Mouse (Mus musculus) layer of hippocampus, postnatal 10 days (tissue): ENCODE measurements around the gene Sh3gl3. TPM values are rescaled to one million over a fixed set of nuclear protein-coding genes. Genes with fewer than 3 reads are reported as not detected.

Source experiments
- total RNA-seq, 2 experiments: library from RNA; stranded (reverse); gene quantifications; 2 replicates each; pipeline ENCODE4 v1.2.3; 2021

The Sh3gl3 gene
- total RNA-seq, 2 experiments from 2014 or later: 55.0 to 57.0 TPM

Other genes with a start within 250 kb of the Sh3gl3 start
- gene Hdgfl3, start 239.4 kb upstream of the Sh3gl3 start, total RNA-seq: 10 to 100 TPM; 70.0 to 74.6 TPM
- gene Bnc1, start 181.5 kb upstream of the Sh3gl3 start, total RNA-seq: not detected
- 1 to 10 TPM; 2.4 to 2.6 TPM for gene Adamtsl3, start 161.9 kb downstream of the Sh3gl3 start, total RNA-seq